Mouse (Mus musculus): ENCODE measurements at regions not wholly inside any gene's neighbourhood (a gene's known extent, or its start where the extent isn't known, plus 50 kb on each side); places are given as distances from the start of the nearest gene placed in this dataset.
A peak's percentile ranks its signal among the peaks of the same experiment; 100 is the strongest.
"Not testable (repeated sequence)": the region's sequence is repeated elsewhere in the genome, so short reads cannot be mapped to it uniquely, and the experiment has no call there.

DNA sequence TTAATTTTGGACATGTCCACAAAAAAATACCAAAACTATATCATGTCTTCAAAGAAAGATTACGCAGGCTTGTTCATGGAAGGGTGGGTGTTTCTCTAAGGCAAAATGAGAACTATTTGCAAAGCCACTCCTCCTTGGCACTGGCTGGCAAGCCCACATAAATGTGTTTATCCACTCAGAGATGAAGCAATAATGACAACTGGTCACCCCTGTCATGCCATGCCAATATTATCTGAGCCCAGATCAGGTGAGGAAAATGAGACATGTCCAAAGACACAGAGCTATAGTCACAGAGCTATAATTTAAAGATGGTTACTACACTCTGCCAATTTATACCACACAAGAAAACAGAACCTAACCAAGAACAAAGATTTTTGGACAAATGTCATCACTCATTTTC is 227.0 kb upstream of the Zfp703 start:
- no peak for DNase-seq (ENCODE audit: low read depth)

DNA sequence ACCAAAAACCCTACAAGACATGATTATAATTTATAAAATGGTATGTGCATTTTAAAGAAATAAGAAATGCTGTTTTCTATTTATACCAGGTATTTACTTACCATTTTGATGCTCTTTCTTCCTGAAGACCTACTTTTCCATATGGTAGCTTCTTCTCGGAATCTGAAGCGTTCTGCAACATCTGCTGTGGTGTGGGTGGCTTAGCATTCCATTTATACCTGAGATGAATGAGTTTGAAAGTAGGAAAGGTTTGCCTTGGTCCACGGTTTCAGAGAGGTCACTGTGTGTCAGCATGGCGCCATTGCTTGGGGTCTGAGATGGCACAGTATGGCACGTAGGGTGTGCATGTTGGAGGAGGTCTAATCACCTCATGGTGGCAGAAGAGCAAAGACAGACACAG is 225.5 kb upstream of the Zfp703 start:
- DNase-seq (ENCODE audit: low read depth) = no peak

DNA sequence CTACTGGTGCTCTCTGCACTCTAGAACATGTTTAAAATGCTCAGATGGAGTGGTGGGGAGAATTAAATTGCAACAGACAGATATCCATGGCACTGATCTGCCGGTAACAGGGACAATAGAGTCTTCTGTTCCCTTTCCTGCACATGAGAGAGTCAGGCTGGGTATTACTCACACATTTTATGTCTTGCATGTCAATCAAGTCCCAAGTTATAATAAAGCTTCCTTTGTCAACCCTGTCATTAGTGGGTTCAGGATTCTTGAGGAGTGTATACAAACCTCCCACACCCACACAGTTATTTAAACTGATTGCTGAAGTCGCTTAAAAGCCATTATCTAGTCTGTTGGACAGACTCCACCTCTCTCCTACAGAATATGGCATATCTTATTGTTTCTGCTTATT is 220.7 kb upstream of the Zfp703 start:
- no peak for DNase-seq (ENCODE audit: low read depth)

DNA sequence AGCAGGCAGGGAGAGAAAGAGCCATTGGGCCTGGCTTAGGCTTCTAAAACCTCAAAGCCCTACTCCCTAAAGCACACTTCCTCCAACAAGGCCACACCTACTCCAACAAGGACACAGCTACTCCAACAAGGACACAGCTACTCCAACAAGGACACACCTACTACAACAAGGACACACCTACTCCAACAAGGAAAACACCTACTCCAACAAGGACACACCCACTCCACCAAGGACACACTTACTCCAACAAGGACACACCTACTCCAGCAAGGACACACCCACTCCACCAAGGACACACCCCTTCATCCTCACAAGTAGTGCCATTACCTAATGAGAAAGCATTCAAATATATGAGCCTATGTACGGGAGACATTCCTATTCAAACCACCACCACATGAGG is 216.4 kb upstream of the Zfp703 start:
- DNase-seq (ENCODE audit: low read depth) = no peak

DNA sequence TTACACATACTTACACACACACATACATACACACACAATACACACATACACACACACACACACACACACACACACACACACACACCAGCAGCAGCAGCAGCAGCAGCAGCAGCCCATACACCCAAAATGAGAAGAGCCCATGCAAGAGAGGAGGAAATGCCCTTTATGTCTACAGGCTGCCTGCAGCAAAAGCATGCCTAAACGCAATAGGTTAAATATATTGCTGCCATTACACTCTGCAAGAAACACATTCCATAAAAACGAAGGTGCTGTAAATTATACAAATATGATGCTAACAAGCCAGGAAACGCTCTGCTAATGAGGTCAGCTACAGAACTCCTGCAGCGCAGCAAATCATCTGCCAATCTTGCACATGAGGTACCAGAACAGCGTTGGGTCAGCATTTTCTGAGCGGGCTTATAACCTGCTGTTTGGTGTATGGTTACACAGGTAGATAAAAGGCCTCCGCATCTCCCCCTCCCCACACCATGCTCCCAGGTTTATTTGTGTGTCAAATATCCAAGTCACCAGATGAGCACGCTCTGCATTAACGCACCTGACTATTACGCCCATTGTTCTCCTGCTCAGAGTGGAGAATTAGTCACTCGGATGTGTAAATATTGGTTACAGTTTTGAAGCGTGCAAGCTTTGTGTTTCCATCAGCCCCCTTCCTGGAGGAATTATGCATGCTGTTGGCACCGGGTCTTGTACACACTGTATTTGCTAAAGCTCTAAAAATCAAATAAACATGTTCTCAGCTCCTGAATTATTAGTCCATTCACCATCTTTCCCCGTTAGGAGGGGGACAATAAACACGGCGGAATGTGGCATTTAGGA is 214.0 kb upstream of the Zfp703 start:
- DNase-seq (ENCODE audit: low read depth) = no peak

DNA sequence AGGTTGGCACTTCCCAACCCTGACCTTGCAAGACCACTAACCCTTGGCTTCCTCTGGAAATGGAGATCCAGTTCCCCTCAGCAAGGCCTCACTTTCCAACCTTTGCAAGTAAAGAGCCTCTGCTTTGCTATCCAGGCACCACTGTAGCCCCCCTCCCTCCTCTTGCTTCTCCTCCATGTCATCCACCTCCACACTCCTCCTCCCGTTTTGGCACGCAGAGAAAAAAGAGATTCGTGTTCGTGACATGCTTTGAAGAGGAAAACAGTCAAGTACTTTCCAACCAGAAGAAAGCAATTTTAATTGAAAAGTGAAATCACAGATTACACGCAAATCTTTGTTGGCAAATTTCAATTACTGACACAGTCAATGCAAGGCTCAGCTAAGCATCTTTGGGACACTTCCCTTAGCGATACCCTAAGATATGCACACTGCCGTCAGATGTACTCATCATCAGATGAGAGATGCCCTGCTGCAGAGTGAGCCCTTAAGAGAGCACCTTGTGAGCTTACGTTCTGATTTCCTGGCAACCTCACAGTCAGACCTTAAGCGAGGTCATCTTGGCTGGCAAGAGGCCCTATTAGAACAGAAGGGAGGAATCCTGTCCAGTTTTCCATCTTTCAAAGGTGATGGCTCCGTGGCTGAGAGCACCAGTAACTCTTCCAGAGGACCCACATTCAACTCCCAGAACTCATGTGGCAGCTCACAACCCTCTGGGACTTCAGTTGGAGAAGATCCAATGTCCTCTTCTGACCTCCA is 208.5 kb upstream of the Zfp703 start:
- no peak for DNase-seq (ENCODE audit: low read depth)

DNA sequence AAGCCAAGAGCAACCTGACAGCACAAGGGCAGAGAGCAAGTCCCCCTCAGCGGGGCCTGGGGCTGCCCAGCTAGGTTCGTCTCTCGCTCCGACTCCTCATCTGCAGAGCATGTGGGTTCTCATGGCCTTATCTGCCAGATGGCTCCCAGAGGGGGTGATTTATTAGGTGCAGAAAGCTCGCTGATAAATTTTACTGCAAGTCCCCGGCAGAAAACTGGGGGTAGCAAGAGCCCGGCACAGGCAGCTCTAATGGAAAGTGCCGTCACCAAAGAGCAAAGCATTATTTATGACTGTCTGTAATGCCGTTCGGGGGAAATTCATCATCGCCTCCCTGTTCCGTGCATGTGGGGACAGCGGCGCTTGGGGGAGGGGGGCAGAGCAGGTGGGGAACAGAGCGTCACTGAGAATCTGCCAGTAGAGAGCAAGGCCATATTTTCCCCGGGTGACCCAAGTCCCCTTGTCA is 206.7 kb upstream of the Zfp703 start:
- DNase-seq (ENCODE audit: low read depth) = peak; percentile 6

DNA sequence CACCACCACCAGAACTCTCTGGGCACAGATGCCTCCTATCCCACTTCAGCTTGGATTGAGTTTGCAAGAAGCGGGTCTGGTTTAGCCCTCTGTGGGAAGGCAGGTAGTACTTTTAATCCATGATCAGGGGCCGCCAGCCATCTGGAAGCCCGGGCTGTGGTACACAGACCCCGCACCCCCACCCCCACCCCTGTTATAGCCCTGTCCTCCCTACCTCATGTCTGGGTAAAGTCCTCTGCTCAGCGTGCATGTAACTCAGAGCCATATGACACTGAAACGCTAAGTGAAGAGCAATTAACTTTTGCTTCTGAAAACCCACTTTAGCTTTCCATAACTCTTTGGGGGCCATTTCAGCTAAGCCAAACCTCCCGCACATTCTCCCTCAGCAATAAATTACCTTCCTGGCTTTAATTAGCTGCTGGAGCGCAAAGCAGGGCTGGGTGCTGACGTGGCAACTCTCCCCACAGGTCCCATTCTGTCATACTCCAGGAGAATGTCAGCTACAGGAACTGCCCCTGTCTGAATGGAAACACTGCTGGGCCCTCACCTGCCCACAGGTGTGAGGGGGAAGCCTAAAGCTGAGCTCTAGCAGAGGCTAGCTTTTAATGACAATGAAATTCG is 198.1 kb upstream of the Zfp703 start:
- DNase-seq (ENCODE audit: low read depth) = no peak

DNA sequence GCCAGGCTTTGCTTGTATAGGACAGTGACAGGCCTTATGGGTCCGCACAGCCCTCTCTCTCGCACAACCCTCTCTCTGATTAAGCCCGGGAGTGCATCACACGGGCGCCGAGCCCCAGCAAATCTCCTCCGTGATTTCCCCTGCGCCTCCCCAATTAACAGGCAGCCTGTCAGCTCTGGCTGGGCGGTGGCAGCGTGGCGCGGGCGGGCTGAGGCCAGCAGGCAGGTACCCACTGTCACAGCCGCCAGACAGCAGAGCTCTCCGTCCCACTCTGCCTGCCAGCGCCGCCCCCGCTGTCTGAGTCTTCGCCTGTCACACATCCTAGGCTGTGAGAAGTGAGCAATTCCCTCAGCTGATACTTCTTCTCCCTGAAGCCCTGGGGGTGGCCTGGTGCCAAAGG is 196.6 kb upstream of the Zfp703 start:
- DNase-seq (ENCODE audit: low read depth) = no peak

DNA sequence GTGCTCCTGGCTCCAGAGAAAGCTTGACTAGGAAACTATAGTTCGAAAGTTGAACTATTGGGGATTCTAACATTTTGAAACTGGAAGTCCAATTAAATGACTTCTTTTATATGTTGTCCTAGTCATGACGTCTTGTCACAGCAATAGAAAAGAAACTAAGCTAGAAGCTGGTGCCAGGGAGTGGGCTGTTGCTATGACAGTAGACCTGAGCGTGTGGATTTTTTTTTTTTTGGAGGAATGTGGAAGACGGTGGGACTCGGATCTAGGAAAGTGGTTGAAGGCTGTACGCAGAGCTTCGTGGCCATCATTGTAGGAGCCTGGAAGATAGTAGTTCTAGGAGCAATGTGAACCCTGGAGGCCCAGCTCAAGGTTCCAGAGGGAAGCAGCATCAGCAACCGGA is 194.2 kb upstream of the Zfp703 start:
- not testable (repeated sequence) for DNase-seq (ENCODE audit: low read depth)

DNA sequence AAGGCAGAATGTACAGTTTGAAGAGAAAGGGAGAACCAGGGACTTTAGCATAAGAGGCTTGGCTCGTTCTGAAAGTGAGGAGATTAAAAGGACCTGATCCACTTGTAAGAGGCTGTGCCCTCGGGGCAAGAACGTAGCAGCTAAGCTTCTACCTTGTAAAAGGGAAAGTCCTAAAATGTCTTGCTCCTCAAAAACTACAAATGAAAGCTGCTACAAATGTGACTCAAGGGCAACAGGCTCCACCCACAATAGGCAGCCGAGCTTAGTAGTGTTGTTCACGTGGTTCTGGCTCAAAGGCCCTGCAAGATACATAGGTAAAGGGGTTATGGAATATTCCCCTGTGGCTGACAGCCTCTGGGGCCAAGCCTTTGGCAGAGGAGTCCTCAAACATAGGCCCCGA is 192.7 kb upstream of the Zfp703 start:
- DNase-seq (ENCODE audit: low read depth) = no peak

DNA sequence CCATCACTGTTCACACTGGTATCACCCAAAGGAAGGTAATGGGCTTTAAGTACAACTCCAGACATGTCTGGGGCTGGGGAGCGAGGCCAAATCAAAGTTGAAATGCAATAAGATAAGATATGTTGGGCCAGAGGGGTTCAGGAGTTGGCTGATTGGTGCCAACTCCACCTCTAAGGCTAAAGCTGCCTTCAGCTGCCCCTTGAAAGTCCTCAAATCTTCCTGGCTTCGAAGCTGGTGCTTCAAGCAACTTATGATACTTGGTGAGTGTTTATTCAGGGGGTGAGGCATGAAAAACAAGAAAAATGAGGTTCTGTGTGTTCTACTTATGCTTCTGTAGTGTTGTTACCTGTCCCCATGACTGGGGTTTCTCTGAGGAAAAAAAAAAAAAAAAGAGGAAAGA is 185.3 kb upstream of the Zfp703 start:
- no peak for DNase-seq (ENCODE audit: low read depth)

DNA sequence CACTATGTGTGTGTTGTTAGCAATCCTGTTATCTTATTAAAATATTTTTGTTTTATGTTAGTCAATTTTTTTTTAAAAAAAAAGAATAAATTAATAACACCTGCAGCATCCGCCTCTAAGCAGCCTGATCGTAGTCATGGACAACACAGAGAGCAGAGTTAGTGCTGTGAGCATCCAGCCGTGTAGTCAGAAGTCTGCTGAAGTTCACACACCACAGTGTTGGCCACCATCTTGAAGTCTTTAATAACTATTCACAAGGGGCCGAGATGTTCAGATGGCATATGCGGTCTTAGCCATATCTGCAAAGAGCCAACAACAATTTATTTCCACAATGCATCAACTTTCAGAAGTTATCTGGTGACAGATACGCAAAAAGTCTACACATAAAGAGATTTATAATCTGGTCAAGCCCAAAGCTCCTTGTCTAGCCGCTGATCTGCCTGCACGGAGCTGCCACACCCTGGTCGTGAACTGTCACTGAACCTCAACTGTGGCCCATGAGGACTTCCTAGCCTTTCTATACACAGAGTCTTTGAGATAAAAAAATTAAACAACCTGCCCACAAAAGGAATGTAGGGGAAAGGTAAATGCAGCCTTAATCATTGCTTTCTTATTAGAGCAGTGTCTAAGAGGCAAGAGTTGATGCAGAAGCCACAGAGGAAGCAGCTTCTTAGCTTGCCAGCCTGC is 183.4 kb upstream of the Zfp703 start:
- DNase-seq (ENCODE audit: low read depth) = no peak

DNA sequence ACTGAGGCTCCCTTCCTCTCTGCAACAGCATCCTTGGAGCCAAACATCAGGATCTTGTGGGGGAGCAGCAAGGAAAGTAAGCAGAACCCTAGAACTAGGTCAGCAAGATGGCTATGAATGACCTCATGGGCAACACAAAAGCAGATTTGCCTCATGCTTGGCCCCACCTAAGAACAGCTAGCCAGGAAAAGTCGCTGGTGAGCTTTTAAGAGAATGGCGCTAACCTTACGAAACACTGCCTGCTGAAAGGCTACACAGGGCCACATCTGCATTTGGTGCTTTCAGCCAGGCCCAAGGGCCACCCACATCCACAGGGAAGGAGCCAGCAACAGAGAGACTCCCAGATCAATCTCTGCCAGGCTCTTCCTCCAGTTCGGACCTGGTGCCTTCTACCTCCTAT is 182.7 kb upstream of the Zfp703 start:
- no peak for DNase-seq (ENCODE audit: low read depth)

DNA sequence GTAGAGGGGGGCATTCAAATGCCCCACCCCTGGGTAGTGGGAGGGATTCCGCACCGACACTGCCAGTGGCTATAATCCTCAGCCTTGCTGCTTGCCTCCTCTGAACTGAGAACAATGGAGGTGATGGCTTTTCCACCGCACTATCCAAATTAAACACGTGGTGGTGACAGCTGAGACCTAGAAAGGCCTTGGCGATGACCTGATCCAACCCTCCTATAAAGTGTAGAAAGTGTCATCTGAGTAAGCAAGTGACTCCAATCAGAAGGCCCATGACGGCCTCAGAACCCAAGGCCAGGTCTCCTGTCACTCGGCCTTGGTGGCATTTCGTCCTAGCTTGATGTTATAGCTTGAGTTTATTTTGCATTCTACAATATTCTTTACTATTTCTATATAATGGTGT is 181.5 kb upstream of the Zfp703 start:
- DNase-seq (ENCODE audit: low read depth) = no peak

DNA sequence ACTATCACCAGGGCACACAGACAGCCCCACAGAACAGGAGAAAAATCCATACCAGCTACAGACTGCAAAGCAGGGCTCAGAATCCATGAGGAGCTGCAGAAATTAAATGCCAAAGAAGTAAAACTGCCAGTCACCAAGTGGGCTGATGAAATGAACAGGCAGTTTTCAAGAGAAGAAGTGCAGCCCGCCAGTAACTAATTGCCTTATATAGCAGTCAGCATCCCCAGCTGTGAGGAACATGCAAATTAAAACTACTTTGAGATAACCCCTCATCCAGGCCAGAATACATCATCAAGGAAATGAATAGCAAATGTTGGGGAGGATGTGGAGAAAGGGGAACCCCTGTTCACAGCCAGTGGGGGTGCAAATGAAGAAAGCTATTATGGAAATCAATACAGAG is 177.3 kb upstream of the Zfp703 start:
- no peak for DNase-seq (ENCODE audit: low read depth)

DNA sequence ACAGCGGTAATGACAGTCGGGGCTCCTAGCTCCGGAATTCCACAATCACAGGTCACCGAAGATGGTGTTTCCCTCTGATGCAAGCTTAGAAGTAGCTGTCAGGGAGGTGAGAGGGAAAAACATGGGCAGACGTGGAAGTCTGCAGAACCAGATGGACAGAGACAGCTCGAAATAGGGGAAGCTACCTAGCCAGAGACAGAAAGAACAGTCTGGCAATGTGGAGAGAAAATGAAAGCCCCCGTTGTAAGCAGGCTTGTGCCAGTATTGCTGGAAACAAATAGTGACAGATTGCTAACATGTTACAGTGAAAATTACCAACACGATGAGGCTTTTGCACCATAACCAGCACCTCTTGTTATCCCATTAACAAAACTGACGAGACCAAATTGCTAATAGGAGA is 173.0 kb upstream of the Zfp703 start:
- no peak for DNase-seq (ENCODE audit: low read depth)

DNA sequence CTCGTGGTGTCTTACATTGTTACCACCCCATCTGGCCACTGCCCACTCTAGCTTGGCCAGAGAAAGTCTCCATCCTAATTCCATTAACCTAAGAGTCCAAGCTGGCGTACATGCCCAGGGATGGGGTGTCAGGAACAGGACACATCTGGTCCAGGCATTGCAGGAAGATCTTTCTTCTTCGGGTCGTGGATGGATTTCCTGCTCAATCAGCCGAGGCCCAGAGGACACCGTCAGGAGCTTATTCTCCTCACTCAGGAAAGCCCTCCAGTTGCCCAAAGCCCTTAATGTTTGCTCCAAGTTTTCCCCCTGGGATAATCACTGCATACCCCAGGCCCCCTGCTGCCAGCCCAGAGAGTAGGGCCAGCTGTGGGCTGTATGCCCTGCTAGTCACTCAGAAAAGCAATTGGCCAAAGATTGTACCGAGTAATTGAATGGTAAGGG is 172.2 kb upstream of the Zfp703 start:
- no peak for DNase-seq (ENCODE audit: low read depth)

DNA sequence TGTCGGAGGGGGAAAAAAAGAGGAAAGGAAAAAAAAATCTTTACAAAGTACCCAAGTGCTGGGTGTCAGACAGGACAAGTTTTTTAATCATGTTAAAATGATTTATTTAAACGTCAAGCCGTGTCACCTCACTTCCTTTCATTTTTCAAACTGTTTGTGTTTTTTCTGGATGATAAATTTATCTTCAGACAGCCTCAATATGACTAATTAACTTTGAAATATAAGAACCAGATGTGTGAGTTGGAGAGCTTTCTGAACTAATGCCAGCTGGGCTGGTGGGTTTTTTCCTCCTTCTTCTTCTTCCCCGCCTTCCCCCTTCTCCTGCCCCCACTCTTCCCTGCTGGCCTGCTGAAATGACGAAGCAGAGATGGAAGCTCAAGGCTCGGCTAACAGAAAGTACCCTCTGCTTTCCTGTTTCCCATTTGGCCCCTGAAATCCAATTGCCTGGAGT is 171.7 kb upstream of the Zfp703 start:
- DNase-seq (ENCODE audit: low read depth) = no peak

DNA sequence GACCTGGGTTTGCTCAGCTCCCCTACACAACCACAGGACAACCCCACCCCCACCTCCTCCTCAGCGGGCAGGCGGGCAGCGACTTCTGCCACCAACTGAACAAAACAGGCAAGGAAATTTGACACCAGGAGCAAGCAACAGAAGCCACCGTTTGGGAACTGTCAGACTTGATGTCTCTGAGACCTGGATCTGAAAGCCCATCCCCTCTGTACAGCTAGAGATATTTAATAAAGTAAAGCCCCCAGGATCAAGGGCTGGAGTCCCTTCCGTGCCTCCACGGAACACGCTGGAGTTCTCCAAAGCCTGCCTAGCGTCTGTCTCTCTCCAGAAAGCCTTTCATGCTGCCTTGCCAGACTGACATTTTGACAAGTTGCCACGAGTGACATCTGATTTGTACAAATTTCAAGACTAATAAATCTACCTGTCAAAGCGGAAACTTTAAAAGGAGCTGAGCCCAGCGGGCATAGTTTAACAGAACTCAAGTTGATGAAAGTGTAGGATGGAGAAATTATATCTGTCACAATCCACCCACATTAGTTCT is 168.9 kb upstream of the Zfp703 start:
- no peak for DNase-seq (ENCODE audit: low read depth)

DNA sequence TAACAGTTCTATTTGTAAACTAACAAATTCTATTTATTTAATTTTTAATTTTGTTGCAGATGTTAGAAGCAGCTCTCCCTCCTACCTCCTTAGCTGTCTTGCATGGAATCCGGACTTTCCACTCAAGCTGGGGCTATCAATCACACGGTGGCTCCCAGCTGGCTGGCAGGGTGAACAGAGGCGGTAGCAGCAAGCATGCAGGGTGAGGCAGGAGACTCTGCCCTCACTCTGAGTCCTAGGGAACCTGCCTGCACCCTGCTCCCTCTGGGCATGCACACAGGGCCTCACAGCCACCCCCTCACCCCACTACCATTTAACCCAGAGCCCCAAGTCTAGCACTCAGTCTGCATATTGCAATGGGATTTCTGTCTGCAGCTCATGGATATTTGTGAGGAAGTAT is 168.4 kb upstream of the Zfp703 start:
- DNase-seq (ENCODE audit: low read depth) = no peak

DNA sequence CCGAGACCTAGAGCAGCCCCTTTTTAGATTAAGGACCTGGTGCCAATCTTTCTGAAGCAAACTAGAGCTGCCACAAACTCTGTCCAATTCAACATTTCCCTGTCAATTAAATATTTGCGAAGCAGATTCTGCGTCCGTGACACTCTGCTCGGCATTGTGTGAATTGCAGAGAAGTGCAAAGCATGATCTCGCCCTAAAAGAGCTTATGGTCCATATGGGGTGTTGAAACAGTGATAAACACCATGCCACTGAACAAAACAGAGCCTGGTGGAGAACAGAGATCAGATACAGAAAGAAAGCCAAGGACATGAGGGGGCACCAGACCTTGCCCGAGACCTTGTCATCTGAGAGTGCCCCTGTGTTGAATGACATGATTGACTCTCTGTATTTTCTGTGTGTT is 167.2 kb upstream of the Zfp703 start:
- DNase-seq (ENCODE audit: low read depth) = no peak
